Mouse (Mus musculus) gastrocnemius, postnatal 36 days (tissue): ENCODE data around the gene Fastkd2. TPM values are rescaled to one million over a fixed set of nuclear protein-coding genes. Genes with fewer than 3 reads are reported as not detected.

Experiments
- total RNA-seq, 2 experiments: library from RNA; stranded (reverse); gene quantifications; 2 replicates each; pipeline ENCODE4 v1.2.3; 2021

Fastkd2 gene
- total RNA-seq, 2 experiments from 2014 or later: 16.1 to 19.1 TPM

Other genes starting within 250 kb of the Fastkd2 start
- gene Gm39653, start 114.6 kb upstream of the Fastkd2 start, total RNA-seq: not detected
- gene Dytn, start 43.7 kb upstream of the Fastkd2 start, total RNA-seq: not detected
- gene Mdh1b, start 296 bp upstream of the Fastkd2 start, total RNA-seq: not detected
- gene 4933402D24Rik, start 38.7 kb downstream of the Fastkd2 start, total RNA-seq: not detected